Mouse (Mus musculus) C2C12 (cell line): ENCODE measurements at regions not wholly inside any gene's neighbourhood (a gene's known extent, or its start where the extent isn't known, plus 50 kb on each side); places are given as distances from the start of the nearest gene placed in this dataset.

Experiments used
- H3K27me3 ChIP-seq: one replicate; pipeline ENCODE4 v1.6.1; 2011; ENCODE audit not compliant: control insufficient read depth, insufficient read depth, insufficient read length
- H3K36me3 ChIP-seq: one replicate; pipeline ENCODE4 v1.6.1; 2011; ENCODE audit not compliant: control insufficient read depth, insufficient read depth
- H3K4me3 ChIP-seq: one replicate; pipeline ENCODE4 v1.5.1; 2011; ENCODE audit warnings: mild to moderate bottlenecking, control low read depth; ENCODE audit not compliant: poor library complexity, insufficient read depth, severe bottlenecking
- H3K79me2 ChIP-seq: one replicate; pipeline ENCODE4 v1.6.1; 2011; ENCODE audit not compliant: control insufficient read depth, insufficient read depth
- H3K79me3 ChIP-seq: one replicate; pipeline ENCODE4 v1.6.1; 2011; ENCODE audit warnings: low read depth, control low read depth
- H3ac ChIP-seq: one replicate; pipeline ENCODE3; 2011; ENCODE audit warnings: low read depth; ENCODE audit not compliant: control insufficient read depth, insufficient read length
- CEBPB ChIP-seq: IDR thresholded peaks from one replicate; pipeline ENCODE4 v1.6.1; 2011; ENCODE audit warnings: low read depth, mild to moderate bottlenecking, control low read depth, moderate library complexity
- CTCF ChIP-seq: IDR thresholded peaks from one replicate; pipeline ENCODE4 v1.5.1; 2011; ENCODE audit not compliant: control insufficient read depth, insufficient read depth, insufficient read length
- FOSL1 ChIP-seq: IDR thresholded peaks from one replicate; pipeline ENCODE4 v1.8.0; 2011; ENCODE audit warnings: mild to moderate bottlenecking, low read length; ENCODE audit not compliant: poor library complexity, insufficient read depth, severe bottlenecking
- MAX ChIP-seq: IDR thresholded peaks from one replicate; pipeline ENCODE4 v1.6.1; 2011; ENCODE audit warnings: mild to moderate bottlenecking, control low read depth
- MYOD1 ChIP-seq: IDR thresholded peaks from one replicate; pipeline ENCODE4 v1.6.1; 2011; ENCODE audit warnings: low read depth; ENCODE audit not compliant: control insufficient read depth, insufficient read length
- MYOG ChIP-seq: IDR thresholded peaks from one replicate; pipeline ENCODE4 v1.6.1; 2011; ENCODE audit not compliant: control insufficient read depth, insufficient read length; ENCODE audit errors: extremely low read depth
- USF1 ChIP-seq: IDR thresholded peaks from one replicate; pipeline ENCODE4 v1.6.1; 2011; ENCODE audit warnings: low read depth, mild to moderate bottlenecking, control low read depth, moderate library complexity

GRCm38 (mm10) chr7:51775968-51776367 lies 85.8 kb upstream of the Gas2 start:
- Histone ChIP-seq H3K79me3 (no peaks in the 10 kb centered on the region), H3K4me3 (no peak overlapping the region), H3K79me2 (no peaks in the 10 kb centered on the region), H3K36me3 (no peaks in the 10 kb centered on the region), H3ac (no peak overlapping the region), H3K27me3 (no peaks in the 10 kb centered on the region)
- no peak for TF ChIP-seq FOSL1
- no peak for TF ChIP-seq MAX
- TF ChIP-seq USF1 = no peak
- TF ChIP-seq MYOG = no peak
- no peak for TF ChIP-seq CEBPB
- no peak for TF ChIP-seq CTCF
- TF ChIP-seq MYOD1 = no peak

- Histone ChIP-seq H3K36me3 (no peaks in the 10 kb centered on the region), H3K27me3 (no peaks in the 10 kb centered on the region), H3ac (no peak overlapping the region), H3K79me3 (no peaks in the 10 kb centered on the region), H3K4me3 (no peak overlapping the region), H3K79me2 (no peaks in the 10 kb centered on the region)
- no peak for TF ChIP-seq FOSL1
- no peak for TF ChIP-seq USF1
- TF ChIP-seq CTCF = no peak
- TF ChIP-seq CEBPB = no peak
- TF ChIP-seq MAX = no peak
- no peak for TF ChIP-seq MYOD1
- TF ChIP-seq MYOG = no peak
These were observed 78.6 kb upstream of the Gas2 start for GRCm38 (mm10) chr7:51783070-51783776.

DNA sequence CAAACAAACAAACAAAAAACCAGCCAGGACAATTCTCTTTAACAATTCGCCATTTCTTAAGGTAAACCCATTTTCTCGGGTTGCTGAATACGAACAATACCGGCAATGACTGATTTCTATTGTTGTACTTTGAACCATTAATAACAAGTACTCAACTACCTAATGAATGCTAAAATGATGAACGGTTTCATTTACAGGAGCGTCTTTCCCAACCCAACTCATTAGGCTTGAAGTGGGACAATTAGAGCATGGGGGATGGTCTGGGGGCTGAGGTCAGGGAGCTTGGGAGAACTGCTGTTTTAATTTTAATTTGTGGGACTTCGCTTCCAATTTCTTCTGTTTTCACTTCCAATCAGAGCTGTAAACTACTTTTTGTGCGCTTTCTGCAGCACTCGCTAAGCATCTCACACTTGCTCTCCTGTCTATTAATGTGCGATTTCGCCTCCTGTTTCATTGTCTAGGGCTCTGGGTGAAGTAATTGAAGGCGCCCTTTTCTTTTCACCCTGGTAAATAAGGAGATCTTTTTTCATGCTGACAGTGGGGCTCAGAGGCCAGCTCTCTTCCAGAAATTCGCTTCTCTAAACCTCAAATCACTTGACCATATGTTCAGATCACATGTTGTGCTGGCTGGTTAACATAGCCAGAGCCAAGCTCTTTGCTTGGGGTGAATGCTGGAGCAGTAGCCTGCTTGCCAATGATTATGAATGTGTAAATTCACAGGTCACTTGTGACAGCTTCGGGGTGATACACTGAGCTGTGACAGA lies 77.7 kb upstream of the Gas2 start:
- no peaks in the 10 kb centered on the region for H3K79me3 ChIP-seq
- H3K79me2 ChIP-seq = no peaks in the 10 kb centered on the region
- no peaks in the 10 kb centered on the region for H3K36me3 ChIP-seq
- TF ChIP-seq CTCF = no peak
- TF ChIP-seq MYOD1 = no peak
- no peak for TF ChIP-seq CEBPB
- TF ChIP-seq MAX = no peak
- no peak for TF ChIP-seq FOSL1
- no peak for TF ChIP-seq MYOG
- no peak for TF ChIP-seq USF1
- no peak overlapping the region for H3K4me3 ChIP-seq
- no peak overlapping the region for H3ac ChIP-seq
- no peaks in the 10 kb centered on the region for H3K27me3 ChIP-seq

DNA sequence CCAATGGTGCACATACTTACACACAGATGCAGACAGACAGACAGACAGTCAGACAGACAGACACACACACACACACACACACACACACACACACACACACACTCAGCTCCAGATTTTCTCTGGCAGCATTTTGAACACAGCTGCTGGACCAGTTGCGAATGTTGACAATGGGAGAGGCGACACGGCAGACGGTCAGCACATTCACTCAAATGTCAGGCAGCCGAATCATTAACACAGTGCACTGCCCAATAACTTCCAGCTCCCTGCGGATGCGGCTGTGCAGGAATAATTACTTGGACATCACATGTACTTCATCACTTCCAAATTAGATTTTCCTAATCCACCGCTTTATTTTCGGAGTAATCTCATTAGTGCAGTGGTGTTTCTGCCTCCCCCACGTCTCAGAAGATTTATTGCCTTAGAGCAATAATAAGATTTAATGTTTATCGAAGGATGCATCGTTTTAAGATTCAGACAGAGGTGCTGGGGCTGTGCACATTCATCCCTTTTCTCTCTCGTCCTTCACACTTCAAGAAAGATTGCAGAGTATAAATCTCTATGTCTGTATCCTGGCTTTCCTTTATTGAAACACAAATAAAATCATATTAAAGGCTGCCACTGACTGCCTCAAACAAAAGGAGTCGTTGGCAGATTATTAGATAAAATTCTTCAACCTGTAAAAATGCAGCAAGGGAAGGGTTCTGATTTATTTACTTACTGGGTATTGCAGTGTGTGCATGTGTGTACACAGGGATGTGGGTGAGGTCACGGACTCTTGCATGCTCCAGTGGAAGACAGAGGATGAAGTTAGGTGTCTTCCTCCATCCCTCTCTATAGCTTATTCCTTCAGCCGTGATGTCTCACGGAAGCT lies 70.9 kb upstream of the Gas2 start:
- Histone ChIP-seq H3K79me3 (no peaks in the 10 kb centered on the region), H3K27me3 (no peaks in the 10 kb centered on the region), H3K4me3 (no peak overlapping the region), H3K79me2 (no peaks in the 10 kb centered on the region), H3K36me3 (no peaks in the 10 kb centered on the region), H3ac (no peak overlapping the region)
- TF ChIP-seq USF1 = no peak
- no peak for TF ChIP-seq FOSL1
- no peak for TF ChIP-seq MYOD1
- TF ChIP-seq CTCF = no peak
- no peak for TF ChIP-seq MYOG
- TF ChIP-seq MAX = no peak
- TF ChIP-seq CEBPB = no peak

- Histone ChIP-seq H3K79me3 (no peaks in the 10 kb centered on the region), H3K4me3 (no peak overlapping the region), H3ac (no peak overlapping the region), H3K79me2 (no peaks in the 10 kb centered on the region), H3K36me3 (no peaks in the 10 kb centered on the region), H3K27me3 (no peaks in the 10 kb centered on the region)
- TF ChIP-seq MYOG = no peak
- TF ChIP-seq CTCF = no peak
- no peak for TF ChIP-seq CEBPB
- no peak for TF ChIP-seq USF1
- no peak for TF ChIP-seq MAX
These were observed 70.3 kb upstream of the Gas2 start for GRCm38 (mm10) chr7:51791561-51791863.
